Mouse (Mus musculus) G1E (cell line): ENCODE measurements around the gene Kif19a.

Experiments
- CTCF ChIP-seq: IDR thresholded peaks from 2 replicates; pipeline ENCODE4 v1.5.1; 2012; ENCODE audit warnings: low read depth, low read length, inconsistent platforms, mixed read lengths
- GATA1 ChIP-seq: IDR thresholded peaks from 2 replicates; pipeline ENCODE4 v1.6.1; 2012; ENCODE audit warnings: borderline replicate concordance, low read length, inconsistent platforms, mixed read lengths
- GATA2 ChIP-seq: IDR thresholded peaks from 2 replicates; pipeline ENCODE4 v1.6.1; 2012; ENCODE audit warnings: low read depth, low read length, inconsistent platforms, borderline replicate concordance

- TF ChIP-seq CTCF = no peak
- no peak for TF ChIP-seq GATA1
- no peak for TF ChIP-seq GATA2
Measured at GRCm38 (mm10) chr11:114769911-114770310, 4.7 kb downstream of the Kif19a start.
